Mouse (Mus musculus) lung, adult 2 months (tissue): ENCODE measurements around the gene Zfp385c.
A peak's percentile ranks its signal among the peaks of the same experiment; 100 is the strongest.

Experiments
- CTCF ChIP-seq: fragments of 200-500 bp; IDR thresholded peaks from 2 replicates; pipeline ENCODE4 v1.5.1; 2011; ENCODE audit warnings: mild to moderate bottlenecking, low read length, control low read depth; ENCODE audit not compliant: insufficient read depth
- POLR2A ChIP-seq: fragments of 200-500 bp; IDR thresholded peaks from 2 replicates; pipeline ENCODE4 v1.6.1; 2011; ENCODE audit warnings: low read depth, mild to moderate bottlenecking, control low read depth, low read length, borderline replicate concordance; ENCODE audit errors: extremely low read depth

DNA sequence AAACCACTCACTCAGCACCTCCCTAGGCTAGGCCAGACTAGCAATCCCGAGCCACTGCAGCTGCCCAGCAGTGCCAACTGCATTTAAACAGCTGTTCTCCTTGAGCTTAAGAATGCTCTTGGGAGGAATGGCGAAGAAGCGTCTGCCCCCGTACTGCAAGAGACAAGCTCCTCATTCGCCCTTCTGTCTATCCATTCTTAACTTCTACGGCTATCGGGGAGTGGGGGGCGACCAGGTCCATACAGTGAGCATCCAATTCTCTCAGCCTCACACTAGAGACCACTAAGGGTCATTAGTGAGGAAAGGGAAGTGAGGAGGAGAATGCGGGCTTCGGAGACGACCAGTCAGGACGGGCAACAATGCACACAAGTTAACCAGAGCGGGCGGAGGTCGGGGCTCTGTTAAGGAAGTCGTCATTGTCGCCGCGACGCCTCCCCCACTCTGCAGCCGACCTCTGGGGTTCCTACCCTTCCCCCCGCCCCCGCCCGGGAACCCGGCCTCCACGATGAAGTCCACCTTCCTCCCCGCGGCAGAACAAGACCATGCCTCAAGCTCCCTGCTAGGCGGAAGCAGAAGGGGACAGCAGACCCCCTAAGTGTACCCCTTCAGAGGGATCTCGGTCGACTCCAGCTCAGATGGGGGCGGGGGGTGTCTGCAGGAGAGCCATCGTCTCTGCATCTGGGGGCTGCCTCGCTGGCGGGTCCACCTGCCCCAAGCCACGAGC, 73.3 kb downstream of the Zfp385c start, which contains the start of gene Nkiras2:
- TF ChIP-seq CTCF (no peak), POLR2A (peak; percentile 37; the same call in 1 of the 2 replicates)
